Mouse (Mus musculus) heart, postnatal 0 days (tissue): Measurements from ENCODE around the gene Tmx2.

Experiments
- CTCF ChIP-seq: IDR thresholded peaks from 2 replicates; pipeline ENCODE4 v1.5.1; 2016; ENCODE audit warnings: antibody characterized with exemption, control low read depth, low read depth
- EP300 ChIP-seq: IDR thresholded peaks from 2 replicates; pipeline ENCODE4 v1.6.1; 2016; ENCODE audit warnings: antibody characterized with exemption, low read depth

DNA sequence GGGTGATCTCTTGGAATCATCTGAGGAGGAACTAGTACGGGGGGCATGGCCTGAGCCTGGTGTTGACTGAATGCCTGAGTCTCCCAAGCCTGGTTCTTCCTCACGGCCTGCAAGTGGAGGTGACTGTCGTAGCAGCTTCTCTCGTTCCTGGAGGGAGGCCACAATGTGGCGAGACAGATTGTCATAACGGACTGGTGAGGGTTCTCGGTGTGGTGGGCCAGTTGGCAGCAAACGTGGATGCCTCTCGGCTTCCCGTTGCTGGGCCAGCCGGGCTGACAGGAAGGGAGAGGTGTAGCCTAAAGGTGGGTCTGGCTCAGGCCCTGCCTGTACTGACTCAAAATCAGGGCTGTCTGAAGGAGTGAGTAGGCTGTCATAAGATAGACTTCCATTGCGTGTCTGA is 11.1 kb upstream of the Tmx2 start:
- no peak for TF ChIP-seq CTCF
- no peak for TF ChIP-seq EP300
